Mouse (Mus musculus) lung, postnatal 0 days (tissue): ENCODE results near the gene Acvr1.

Source experiments
- CTCF ChIP-seq: IDR thresholded peaks from 2 replicates; pipeline ENCODE4 v1.5.1; 2016; ENCODE audit warnings: antibody characterized with exemption, mild to moderate bottlenecking
- EP300 ChIP-seq: IDR thresholded peaks from 2 replicates; pipeline ENCODE4 v1.6.1; 2016; ENCODE audit warnings: antibody characterized with exemption, mild to moderate bottlenecking, control low read depth

DNA sequence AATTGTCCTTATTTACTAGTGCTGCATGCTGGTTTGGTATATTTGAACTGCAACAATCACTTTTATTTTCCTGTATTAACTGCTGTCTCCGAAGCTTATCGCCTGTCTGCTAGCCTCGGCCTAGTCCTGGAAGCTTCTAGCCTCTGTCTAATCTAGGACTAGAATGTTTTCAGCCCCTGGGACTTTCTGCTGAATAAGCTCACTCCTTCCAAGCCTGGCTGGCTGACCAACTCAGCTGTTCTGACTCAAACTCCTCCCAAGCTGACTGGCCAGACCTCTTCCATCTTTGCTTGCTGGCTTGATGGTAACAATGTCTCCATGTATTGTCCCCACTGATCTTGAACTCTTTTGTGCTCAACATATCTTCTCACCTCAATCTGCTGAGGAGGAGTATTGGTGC lies 71.7 kb downstream of the Acvr1 start:
- TF ChIP-seq CTCF (no peak), EP300 (no peak)
